13 mouse cellular contexts compared by ENCODE assay signal in the genomic region with DNA sequence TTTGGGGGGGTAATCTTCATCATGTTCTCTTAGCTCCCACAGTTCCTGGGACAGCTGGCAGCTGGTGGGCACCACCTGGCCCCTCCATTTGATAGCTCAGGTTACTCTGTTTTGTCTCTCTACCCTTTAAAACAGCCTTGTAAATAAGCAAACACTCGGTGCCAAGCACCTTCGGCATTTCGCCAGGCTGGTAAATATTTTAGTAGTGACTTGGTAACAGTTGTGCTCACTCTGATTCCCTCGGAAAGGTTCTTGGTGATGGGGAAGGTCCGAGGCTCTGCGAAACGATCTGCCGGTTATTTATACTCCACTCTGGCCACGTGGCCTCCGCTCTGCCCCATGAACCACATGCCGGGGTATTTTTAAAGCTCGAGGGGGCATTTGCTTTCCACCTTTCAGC.
DNase-seq lines count a peak whose midpoint lies in the region; ATAC-seq and TF ChIP-seq lines count a peak whose summit lies in the region.
"Had no signal": no experiment of that assay in that cellular context is flagged by ENCODE, and none has a peak within 500 bp of the region (broad histone marks: within the 10 kb centered on the region; RNA-seq: fewer than 3 reads in every experiment).

No protein-coding gene starts in this region.

- H3K9ac ChIP-seq in heart, embryonic 14.5 days (ENCODE audit: low read length): peak overlapping the region; percentile 25; the same call in 1 of the 2 replicates
- no peak overlapping the region for H3K9ac ChIP-seq in lung, embryonic 14.5 days
- no peak overlapping the region for H3K9ac ChIP-seq in liver, embryonic 11.5 days (ENCODE audit: low read depth, low read length)
- H3K9ac ChIP-seq: hindbrain, embryonic 15.5 days had no signal

- peak overlapping the region; percentile 67 to 76 for H3K27ac ChIP-seq in heart, embryonic 14.5 days (replicated peaks in 1 of 2; ENCODE audit: control insufficient read depth in 1 of 2, insufficient read depth in 1 of 2, low read depth in 2 of 2, low read length in 2 of 2)
- H3K27ac ChIP-seq in lung, embryonic 14.5 days (ENCODE audit: low read depth): no peak overlapping the region
- no peak overlapping the region for H3K27ac ChIP-seq in liver, embryonic 11.5 days (ENCODE audit: low read depth, low read length)
- H3K27ac ChIP-seq: hindbrain, embryonic 15.5 days had no signal

- H3K27me3 ChIP-seq in heart, embryonic 14.5 days (ENCODE audit: control insufficient read depth, insufficient read depth, low read length): no peaks in the 10 kb centered on the region
- H3K27me3 ChIP-seq in lung, embryonic 14.5 days (ENCODE audit: insufficient read depth, low read length): no peaks in the 10 kb centered on the region
- H3K27me3 ChIP-seq in liver, embryonic 11.5 days (replicated peaks; ENCODE audit: control insufficient read depth, insufficient read depth, low read length): peaks cover 37% of the 10 kb centered on the region

- TF ChIP-seq CTCF in lung, embryonic 14.5 days (IDR thresholded peaks at IDR 0.05; ENCODE audit: low read depth): no peak

- no peaks in the 10 kb centered on the region for H3K9me3 ChIP-seq in heart, embryonic 14.5 days (ENCODE audit: control insufficient read depth, low read length)
- no peaks in the 10 kb centered on the region for H3K9me3 ChIP-seq in lung, embryonic 14.5 days (ENCODE audit: low read depth, low read length)
- no peaks in the 10 kb centered on the region for H3K9me3 ChIP-seq in liver, embryonic 11.5 days (ENCODE audit: control insufficient read depth, low read length)
- H3K9me3 ChIP-seq: hindbrain, embryonic 15.5 days; megakaryocyte, embryonic 14.5 days had no signal

- WGBS in heart, embryonic 14.5 days: 28% methylated on average over 12 of the region's 12 CpGs
- WGBS in lung, embryonic 14.5 days: 35% methylated on average over 12 of the region's 12 CpGs
- 67% methylated on average over 12 of the region's 12 CpGs for WGBS in liver, embryonic 11.5 days

- H3K4me1 ChIP-seq in heart, embryonic 14.5 days (ENCODE audit: control insufficient read depth in 2 of 2, insufficient read depth in 2 of 2, low read length in 2 of 2): peaks cover 58 to 72% of the 10 kb centered on the region in 2 experiments
- peaks cover 19% of the 10 kb centered on the region; the same call in 1 of the 2 replicates for H3K4me1 ChIP-seq in lung, embryonic 14.5 days (ENCODE audit: insufficient read depth)
- H3K4me1 ChIP-seq in liver, embryonic 11.5 days (replicated peaks; ENCODE audit: control insufficient read depth, insufficient read depth, low read length): peaks cover 4% of the 10 kb centered on the region; the same call in 1 of the 2 replicates
- H3K4me1 ChIP-seq: megakaryocyte, embryonic 14.5 days had no signal

- intact Hi-C loops in gastrocnemius, postnatal 14 days (cut with DNase I; ENCODE audit: low total_unique reads): no loop called here

- no peak for ATAC-seq in heart, embryonic 14.5 days (ENCODE audit: insufficient number of reproducible peaks, insufficient read depth, low FRiP score, low read depth)
- ATAC-seq in lung, embryonic 14.5 days (ENCODE audit: insufficient read depth): no peak
- ATAC-seq in liver, embryonic 11.5 days (replicated peaks; ENCODE audit: low FRiP score): no peak

- H3K4me3 ChIP-seq in heart, embryonic 14.5 days (ENCODE audit: control insufficient read depth in 1 of 2, insufficient read depth in 1 of 2, low read depth in 1 of 2, low read length in 2 of 2): no peak overlapping the region
- H3K4me3 ChIP-seq in lung, embryonic 14.5 days (ENCODE audit: low read depth, low read length): no peak overlapping the region
- H3K4me3 ChIP-seq in liver, embryonic 11.5 days (ENCODE audit: low read depth, low read length): no peak overlapping the region
- H3K4me3 ChIP-seq: erythroblast, embryonic 14.5 days; hindbrain, embryonic 15.5 days; megakaryocyte, embryonic 14.5 days had no signal

- no peaks in the 10 kb centered on the region for H3K36me3 ChIP-seq in heart, embryonic 14.5 days (ENCODE audit: control insufficient read depth, insufficient read depth, low read length)
- H3K36me3 ChIP-seq in lung, embryonic 14.5 days (ENCODE audit: insufficient read depth): no peaks in the 10 kb centered on the region
- no peaks in the 10 kb centered on the region for H3K36me3 ChIP-seq in liver, embryonic 11.5 days (ENCODE audit: control insufficient read depth, insufficient read depth, low read length)
- H3K36me3 ChIP-seq: hindbrain, embryonic 15.5 days had no signal

- peak overlapping the region; percentile 16 for H3K4me2 ChIP-seq in heart, embryonic 14.5 days (ENCODE audit: low read length)
- H3K4me2 ChIP-seq in lung, embryonic 14.5 days: no peak overlapping the region
- no peak overlapping the region for H3K4me2 ChIP-seq in liver, embryonic 11.5 days
- H3K4me2 ChIP-seq: hindbrain, embryonic 15.5 days had no signal

- DNase-seq in gastrocnemius, adult 8-10 months (ENCODE audit: low spot score in 2 of 2): peak; percentile 58 to 67
- DNase-seq in gastrocnemius, postnatal 14 days: no peak
- DNase-seq in NIH3T3 (ENCODE audit: low read depth): peak; percentile 70
- DNase-seq in lung, embryonic 14.5 days: peak; percentile 59
- no peak for DNase-seq in frontal cortex, postnatal 36 days (ENCODE audit: low spot score in 2 of 2)
- no peak for DNase-seq in spleen, postnatal 14 days (ENCODE audit: low spot score in 2 of 2)
- no peak for DNase-seq in liver, embryonic 11.5 days (ENCODE audit: low spot score)
- DNase-seq: cerebellum, adult 9-10 months; thymus, postnatal 4 days had no signal

Comparison
In these comparisons a context has a peak if more than half of its experiments do, and no peak if none do; other contexts are left out.
1. DNase-seq: peak in gastrocnemius, adult 8-10 months (2 of 2), NIH3T3 (single experiment) and lung, embryonic 14.5 days (single experiment); none in gastrocnemius, postnatal 14 days (single experiment), frontal cortex, postnatal 36 days (0 of 2), spleen, postnatal 14 days (0 of 2) and liver, embryonic 11.5 days (single experiment).
2. H3K27ac ChIP-seq: peak in heart, embryonic 14.5 days (2 of 2); none in lung, embryonic 14.5 days (single experiment) and liver, embryonic 11.5 days (single experiment).